Mouse (Mus musculus) midbrain, embryonic 14.5 days (tissue): ENCODE results near the gene Dpf3. TPM values are rescaled to one million over a fixed set of nuclear protein-coding genes. Genes with fewer than 3 reads are reported as not detected.

ENCODE experiments used
- ATAC-seq: fragments of 200-750 bp; cut with Nextera tagmentation; 2 replicates; pipeline ENCODE4 v1.8.0; 2017; ENCODE audit warnings: moderate number of reproducible peaks, moderate library complexity; ENCODE audit not compliant: low FRiP score, low TSS enrichment
- DNase-seq: peaks from one replicate; pipeline ENCODE4 v3.0.0-alpha.2; 2015
- H3K27ac ChIP-seq: fragments of 300-500 bp; sonication (generic); replicated peaks from 2 replicates; pipeline ENCODE4 v1.5.1; 2014; ENCODE audit warnings: mild to moderate bottlenecking, low read depth, low read length, moderate library complexity
- H3K27me3 ChIP-seq: fragments of 300-500 bp; sonication (generic); 2 replicates; pipeline ENCODE4 v1.6.1; 2014; ENCODE audit warnings: low read length, control low read depth, mixed read lengths; ENCODE audit not compliant: control insufficient read depth, insufficient read depth
- H3K36me3 ChIP-seq: fragments of 300-500 bp; sonication (generic); 2 replicates; pipeline ENCODE4 v1.6.1; 2014; ENCODE audit warnings: low read length, control low read depth; ENCODE audit not compliant: control insufficient read depth, insufficient read depth
- H3K4me1 ChIP-seq: fragments of 300-500 bp; sonication (generic); 2 replicates; pipeline ENCODE4 v1.6.1; 2014; ENCODE audit warnings: mild to moderate bottlenecking, antibody characterized with exemption, low read length, control low read depth; ENCODE audit not compliant: control insufficient read depth, insufficient read depth
- H3K4me2 ChIP-seq: fragments of 300-500 bp; sonication (generic); 2 replicates; pipeline ENCODE4 v1.6.1; 2014; ENCODE audit warnings: mild to moderate bottlenecking, low read length, moderate library complexity
- H3K4me3 ChIP-seq: fragments of 300-500 bp; sonication (generic); replicated peaks from 2 replicates; pipeline ENCODE4 v1.5.1; 2014; ENCODE audit warnings: low read depth, low read length
- H3K9ac ChIP-seq: fragments of 300-500 bp; sonication (generic); replicated peaks from 2 replicates; pipeline ENCODE4 v1.6.1; 2014; ENCODE audit warnings: mild to moderate bottlenecking, low read length, moderate library complexity
- H3K9me3 ChIP-seq: fragments of 300-500 bp; sonication (generic); 2 replicates; pipeline ENCODE4 v1.6.1; 2016; ENCODE audit warnings: low read length, control low read depth, mixed read lengths; ENCODE audit not compliant: control insufficient read depth
- WGBS: fragments of 180-500 bp; shearing (Covaris S2); extraction: QIAGEN DNeasy Blood & Tissue Kit; methylation state at CpG from one replicate; pipeline ENCODE4 v1.1.7; 2014; 5-methylcytosine and 5-hydroxymethylcytosine counted together
- polyA plus RNA-seq: library from polyadenylated mRNA; unstranded; fragments of >200 nt; fragmentation: Nextera tagmentation; extraction: Ambion mirVana; gene quantifications from 2 replicates; pipeline ENCODE4 v1.2.1, GENCODE M21; 2014

Dpf3 gene
- polyA plus RNA-seq, 1 experiment from 2014 or later = 30.1 TPM

- ATAC-seq (no peak), DNase-seq (no peak)
- Histone ChIP-seq H3K27ac (no peak overlapping the region), H3K27me3 (no peaks in the 10 kb centered on the region), H3K4me3 (no peak overlapping the region), H3K4me1 (peaks cover 9% of the 10 kb centered on the region), H3K9ac (no peak overlapping the region), H3K9me3 (no peaks in the 10 kb centered on the region), H3K36me3 (peaks cover 13% of the 10 kb centered on the region; the same call in 1 of the 2 replicates), H3K4me2 (no peak overlapping the region)
- 86% methylated on average over 18 of the region's 18 CpGs for WGBS
Observed at GRCm38 (mm10) chr12:83525822-83526544, 38.5 kb upstream of the Dpf3 start.

GRCm38 (mm10) chr12:83524329-83524728, 36.8 kb upstream of the Dpf3 start:
- Histone ChIP-seq H3K4me3 (no peak overlapping the region), H3K27me3 (no peaks in the 10 kb centered on the region), H3K4me2 (no peak overlapping the region), H3K27ac (no peak overlapping the region), H3K9ac (no peak overlapping the region), H3K36me3 (peaks cover 5% of the 10 kb centered on the region; the same call in 1 of the 2 replicates), H3K9me3 (no peaks in the 10 kb centered on the region), H3K4me1 (peaks cover 12% of the 10 kb centered on the region)
- ATAC-seq (no peak), DNase-seq (no peak)
- 86% methylated on average over 5 of the region's 5 CpGs for WGBS

GRCm38 (mm10) chr12:83523892-83524291, 36.4 kb upstream of the Dpf3 start:
- H3K4me2 ChIP-seq = no peak overlapping the region
- ATAC-seq = no peak
- no peaks in the 10 kb centered on the region for H3K9me3 ChIP-seq
- no peak overlapping the region for H3K9ac ChIP-seq
- no peaks in the 10 kb centered on the region for H3K27me3 ChIP-seq
- H3K4me1 ChIP-seq = peaks cover 12% of the 10 kb centered on the region
- no peak overlapping the region for H3K4me3 ChIP-seq
- H3K27ac ChIP-seq = no peak overlapping the region
- H3K36me3 ChIP-seq = peaks cover 5% of the 10 kb centered on the region; the same call in 1 of the 2 replicates
- 81% methylated on average over 4 of the region's 4 CpGs for WGBS
- no peak for DNase-seq

GRCm38 (mm10) chr12:83523056-83523455, 35.5 kb upstream of the Dpf3 start:
- Histone ChIP-seq H3K4me1 (peaks cover 12% of the 10 kb centered on the region), H3K9ac (no peak overlapping the region), H3K27me3 (no peaks in the 10 kb centered on the region), H3K36me3 (peaks cover 5% of the 10 kb centered on the region; the same call in 1 of the 2 replicates), H3K9me3 (no peaks in the 10 kb centered on the region), H3K4me3 (no peak overlapping the region), H3K4me2 (no peak overlapping the region), H3K27ac (no peak overlapping the region)
- WGBS = 90% methylated on average over 6 of the region's 6 CpGs
- DNase-seq (no peak), ATAC-seq (no peak)

- DNase-seq = no peak
Observed at GRCm38 (mm10) chr12:83521083-83521482, 33.6 kb upstream of the Dpf3 start.

GRCm38 (mm10) chr12:83520311-83520890, 32.9 kb upstream of the Dpf3 start, which contains the start of gene Dcaf4:
Gene Dcaf4 (plus strand): TSS chr12:83520466.
- Histone ChIP-seq H3K36me3 (no peaks in the 10 kb centered on the region), H3K27ac (peak within 1 kb of the TSS; percentile 77), H3K4me1 (peaks cover 12% of the 10 kb centered on the region), H3K4me3 (peak within 1 kb of the TSS; percentile 71), H3K4me2 (peak within 1 kb of the TSS; percentile 70), H3K9me3 (no peaks in the 10 kb centered on the region), H3K27me3 (no peaks in the 10 kb centered on the region), H3K9ac (peak within 1 kb of the TSS; percentile 78)
- ATAC-seq (peak; percentile 99), DNase-seq (peak; percentile 95)
- WGBS = under 1% methylated on average over 32 of the region's 32 CpGs

More at GRCm38 (mm10) chr12:83521083-83521482, 33.6 kb upstream of the Dpf3 start:
- H3K9ac ChIP-seq = peak overlapping the region; percentile 78
- peak overlapping the region; percentile 71 for H3K4me3 ChIP-seq
- ATAC-seq = no peak
- no peak overlapping the region for H3K27ac ChIP-seq
- H3K4me1 ChIP-seq = peaks cover 12% of the 10 kb centered on the region
- WGBS = 54% methylated on average over 8 of the region's 8 CpGs
- no peaks in the 10 kb centered on the region for H3K9me3 ChIP-seq
- H3K36me3 ChIP-seq = no peaks in the 10 kb centered on the region
- no peaks in the 10 kb centered on the region for H3K27me3 ChIP-seq
- H3K4me2 ChIP-seq = peak overlapping the region; percentile 70

GRCm38 (mm10) chr12:83517580-83517979, 30.1 kb upstream of the Dpf3 start:
- H3K27ac ChIP-seq = no peak overlapping the region
- no peak overlapping the region for H3K4me2 ChIP-seq
- no peak overlapping the region for H3K9ac ChIP-seq
- WGBS = 90% methylated on average over 3 of the region's 3 CpGs
- no peak overlapping the region for H3K4me3 ChIP-seq
- no peaks in the 10 kb centered on the region for H3K9me3 ChIP-seq
- H3K4me1 ChIP-seq = peaks cover 16% of the 10 kb centered on the region
- no peaks in the 10 kb centered on the region for H3K27me3 ChIP-seq
- no peaks in the 10 kb centered on the region for H3K36me3 ChIP-seq
- DNase-seq = no peak
- no peak for ATAC-seq

GRCm38 (mm10) chr12:83514216-83514615, 26.7 kb upstream of the Dpf3 start:
- H3K9ac ChIP-seq = no peak overlapping the region
- 59% methylated on average over 4 of the region's 4 CpGs for WGBS
- H3K4me1 ChIP-seq = 0 out of 2 replicates have a peak, but pooled peaks cover 4% of the 10 kb centered on the region
- ATAC-seq = no peak
- H3K36me3 ChIP-seq = no peaks in the 10 kb centered on the region
- H3K4me3 ChIP-seq = no peak overlapping the region
- H3K27ac ChIP-seq = no peak overlapping the region
- no peaks in the 10 kb centered on the region for H3K9me3 ChIP-seq
- no peaks in the 10 kb centered on the region for H3K27me3 ChIP-seq
- no peak for DNase-seq
- no peak overlapping the region for H3K4me2 ChIP-seq
